Mouse (Mus musculus): ENCODE measurements around the gene Gm16181. TPM values are rescaled to one million over a fixed set of nuclear protein-coding genes. Genes with fewer than 3 reads are reported as not detected.

Gm16181 gene
- not detected in 2 replicates for polyA plus RNA-seq (2015; fragmentation: Nextera tagmentation; extraction: Ambion mirVana)

DNA sequence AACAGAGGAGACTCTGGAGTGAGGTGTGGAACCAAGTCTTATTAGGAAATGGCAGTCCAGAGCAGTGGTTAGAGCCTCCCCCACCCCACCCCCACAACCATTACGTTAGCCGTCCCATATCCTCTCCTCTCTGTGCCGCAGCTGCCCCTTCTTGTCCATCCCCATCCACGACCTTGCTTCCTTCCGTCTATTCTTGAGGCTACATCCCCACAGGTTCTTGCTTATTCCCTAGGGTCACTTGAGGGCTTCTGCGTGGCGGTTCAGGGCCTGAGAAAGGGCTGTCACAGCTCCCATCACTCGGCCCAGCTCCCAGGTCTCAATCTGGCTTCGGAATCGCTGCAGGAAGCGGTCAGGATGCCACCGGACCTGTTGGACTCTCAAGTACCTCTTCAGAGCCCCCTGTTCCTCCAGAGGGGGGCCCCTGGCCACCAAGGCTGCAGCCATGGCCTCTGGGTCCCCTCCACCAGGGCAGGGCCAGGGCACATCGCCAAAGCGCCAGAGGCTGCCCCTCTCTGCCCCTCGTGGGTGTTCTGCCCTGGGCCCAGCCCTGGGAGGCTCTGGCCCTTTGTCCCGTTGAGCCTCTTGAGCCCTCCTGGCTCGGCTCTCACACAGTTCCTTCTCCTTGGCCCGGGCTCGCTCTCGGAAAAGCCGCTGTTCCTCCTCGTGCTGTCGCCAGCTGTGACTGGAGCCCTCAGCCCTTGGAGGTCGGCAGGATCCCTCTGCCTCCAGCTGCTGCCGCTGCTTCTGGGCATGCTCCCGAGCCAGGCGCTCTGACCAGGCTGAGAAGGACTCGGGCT is at the start of gene Gm16181:
Gm16181 (plus strand) TSS at position 679 of the 797 bp plus-strand sequence.
- no peak for ATAC-seq (ENCODE audit: extremely low read depth, insufficient number of reproducible peaks, low FRiP score, low TSS enrichment)
- no peaks in the 10 kb centered on the region for H3K27me3 ChIP-seq (replicated peaks)
- peak within 1 kb of the TSS; percentile 72 for H3K27ac ChIP-seq (replicated peaks)
- peaks cover 38% of the 10 kb centered on the region for H3K36me3 ChIP-seq
- peaks cover 34% of the 10 kb centered on the region for H3K4me1 ChIP-seq
- no peaks in the 10 kb centered on the region for H3K9me3 ChIP-seq
- WGBS, result 69% methylated on average over 28 of the region's 28 CpGs
- no peak within 1 kb of the TSS for H3K4me3 ChIP-seq
- no peak within 1 kb of the TSS for H3K4me2 ChIP-seq
- H3K9ac ChIP-seq, result peak within 1 kb of the TSS; percentile 8; the same call in 1 of the 2 replicates

DNA sequence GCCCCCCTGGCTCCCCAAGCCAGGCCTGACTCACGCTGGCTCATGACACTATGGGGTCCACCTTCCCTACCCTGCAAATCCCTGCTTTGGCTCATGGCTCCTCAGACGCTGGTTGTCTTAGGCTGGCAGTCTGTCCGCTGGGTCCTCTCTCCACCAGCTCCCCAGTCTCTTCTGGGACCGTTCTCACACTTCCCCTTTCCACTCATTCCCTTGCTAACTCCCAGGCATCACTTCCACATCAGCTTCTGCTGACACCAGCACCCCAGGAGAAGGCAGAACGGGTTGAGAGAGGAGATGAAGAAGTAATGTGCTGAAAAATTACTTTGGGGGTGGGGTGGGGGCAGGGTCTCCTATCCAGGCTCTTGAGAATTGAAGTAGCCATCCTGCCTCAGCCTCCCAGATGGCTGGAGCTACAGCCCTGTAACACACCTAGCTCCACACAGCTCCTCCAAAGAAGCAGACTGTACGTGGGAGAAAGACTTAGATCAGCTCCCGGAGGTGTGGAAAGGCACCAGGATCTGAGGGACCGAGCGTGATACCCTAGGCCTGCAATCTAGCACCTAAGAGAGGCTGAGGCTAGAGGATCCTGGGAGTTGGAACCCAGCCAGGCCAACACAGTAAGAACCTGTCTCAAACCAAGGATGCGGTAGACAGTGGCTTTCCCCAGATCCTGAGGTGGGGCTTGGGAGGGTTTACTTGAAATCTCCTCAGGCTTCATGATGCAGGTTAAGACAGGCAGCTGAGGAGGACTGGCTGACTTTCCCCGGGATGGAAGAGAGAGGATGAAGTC is 48.0 kb upstream of the Gm16181 start:
- Histone ChIP-seq H3K9me3 (no peaks in the 10 kb centered on the region), H3K36me3 (no peaks in the 10 kb centered on the region), H3K27me3 (replicated peaks) (peaks cover 4% of the 10 kb centered on the region; the same call in 1 of the 2 replicates), H3K4me1 (0 out of 2 replicates have a peak, but pooled peaks cover 4% of the 10 kb centered on the region), H3K4me3 (no peak overlapping the region), H3K27ac (replicated peaks) (no peak overlapping the region), H3K4me2 (no peak overlapping the region), H3K9ac (no peak overlapping the region)
- no peak for ATAC-seq (ENCODE audit: extremely low read depth, insufficient number of reproducible peaks, low FRiP score, low TSS enrichment)
- WGBS, result 52% methylated on average over 11 of the region's 11 CpGs

DNA sequence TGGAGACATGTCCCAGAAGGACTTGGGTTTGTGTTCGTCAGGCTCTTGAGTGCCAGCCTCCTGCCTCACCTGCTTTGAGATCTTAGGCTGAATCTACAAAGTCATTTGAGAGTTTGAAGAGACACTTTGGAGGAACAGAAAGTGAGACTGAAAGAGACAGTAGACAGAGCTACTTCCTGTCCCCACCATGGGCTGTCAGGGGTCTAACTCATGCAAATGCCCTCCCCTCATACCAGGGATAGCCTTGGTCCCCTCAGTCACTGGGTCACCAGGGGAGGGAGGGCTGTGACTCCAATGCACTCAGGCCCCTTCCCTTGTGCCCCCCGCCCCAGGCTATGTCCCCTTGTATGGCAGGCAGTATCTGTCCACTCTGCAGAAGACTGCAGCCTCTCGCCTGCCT is 47.3 kb upstream of the Gm16181 start:
- Histone ChIP-seq H3K4me2 (no peak overlapping the region), H3K4me1 (0 out of 2 replicates have a peak, but pooled peaks cover 4% of the 10 kb centered on the region), H3K9ac (no peak overlapping the region), H3K9me3 (no peaks in the 10 kb centered on the region), H3K36me3 (no peaks in the 10 kb centered on the region), H3K27ac (replicated peaks) (no peak overlapping the region), H3K4me3 (no peak overlapping the region), H3K27me3 (replicated peaks) (peaks cover 4% of the 10 kb centered on the region; the same call in 1 of the 2 replicates)
- WGBS, result 57% methylated on average over 3 of the region's 3 CpGs
- ATAC-seq (ENCODE audit: extremely low read depth, insufficient number of reproducible peaks, low FRiP score, low TSS enrichment), result no peak

DNA sequence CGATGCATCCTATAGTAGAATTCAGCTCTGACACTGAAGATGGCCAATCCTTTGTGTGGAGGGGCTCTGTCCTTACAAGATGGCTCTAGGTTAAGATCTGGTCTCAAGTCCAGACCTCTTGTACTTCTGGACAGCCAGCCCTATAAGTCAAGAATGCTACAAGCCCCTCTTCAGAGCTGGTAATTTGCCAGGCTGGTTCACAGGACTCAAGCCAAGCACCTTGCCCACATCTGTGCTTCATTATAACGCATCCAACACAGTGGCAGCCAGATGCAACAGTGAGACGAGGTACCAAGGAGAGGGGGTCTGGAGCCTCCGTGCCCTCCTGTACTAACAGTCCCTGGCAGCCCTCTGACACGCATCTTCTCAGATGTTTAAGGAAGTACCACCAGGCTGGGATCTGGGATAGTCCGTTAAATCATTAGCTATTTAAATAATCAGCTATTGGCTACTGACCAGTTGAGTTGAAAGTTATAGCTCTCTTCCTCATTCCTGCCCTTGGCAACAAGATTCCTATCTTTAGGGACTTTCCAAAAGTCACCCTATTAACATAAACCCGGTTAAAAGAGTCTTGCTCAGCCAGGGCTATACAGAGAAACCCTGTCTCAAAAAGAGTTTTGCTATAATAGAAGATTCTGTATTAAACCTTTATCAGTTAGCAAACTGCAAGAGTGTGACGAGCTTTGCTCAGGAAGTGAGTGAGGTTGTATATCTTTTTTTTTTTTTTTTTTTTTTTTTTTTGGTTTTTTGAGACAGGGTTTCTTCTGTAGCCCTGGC is 46.2 kb upstream of the Gm16181 start:
- Histone ChIP-seq H3K27ac (replicated peaks) (no peak overlapping the region), H3K36me3 (no peaks in the 10 kb centered on the region), H3K4me3 (no peak overlapping the region), H3K4me1 (0 out of 2 replicates have a peak, but pooled peaks cover 4% of the 10 kb centered on the region), H3K4me2 (no peak overlapping the region), H3K9me3 (no peaks in the 10 kb centered on the region), H3K9ac (no peak overlapping the region), H3K27me3 (replicated peaks) (peaks cover 4% of the 10 kb centered on the region; the same call in 1 of the 2 replicates)
- WGBS, result 59% methylated on average over 8 of the region's 8 CpGs
- ATAC-seq (ENCODE audit: extremely low read depth, insufficient number of reproducible peaks, low FRiP score, low TSS enrichment), result no peak

DNA sequence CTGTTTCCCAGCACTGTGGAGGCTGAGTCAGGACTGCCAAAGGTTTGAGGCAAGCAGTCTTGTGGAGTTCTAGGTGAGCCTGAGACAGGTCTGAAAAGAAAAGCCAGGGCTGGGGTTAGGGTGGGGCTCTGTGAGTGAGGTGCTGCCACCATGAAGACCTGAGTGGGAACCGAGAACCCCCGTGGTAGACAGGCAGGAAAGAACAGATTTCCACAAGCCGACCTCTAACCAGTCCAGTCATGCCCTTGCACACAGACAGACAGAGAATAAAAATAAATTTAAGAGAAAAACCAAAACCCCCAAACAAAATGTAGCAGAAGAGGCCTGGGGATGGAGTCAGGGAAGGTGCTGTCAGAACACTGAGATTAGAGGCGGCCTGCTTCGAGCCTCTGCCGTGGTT is 45.3 kb upstream of the Gm16181 start:
- Histone ChIP-seq H3K36me3 (no peaks in the 10 kb centered on the region), H3K27ac (replicated peaks) (no peak overlapping the region), H3K27me3 (replicated peaks) (peaks cover 8% of the 10 kb centered on the region; the same call in 1 of the 2 replicates), H3K4me3 (no peak overlapping the region), H3K9me3 (no peaks in the 10 kb centered on the region), H3K4me1 (0 out of 2 replicates have a peak, but pooled peaks cover 4% of the 10 kb centered on the region), H3K4me2 (no peak overlapping the region), H3K9ac (no peak overlapping the region)
- 68% methylated on average over 6 of the region's 6 CpGs for WGBS
- ATAC-seq (ENCODE audit: extremely low read depth, insufficient number of reproducible peaks, low FRiP score, low TSS enrichment), result no peak

DNA sequence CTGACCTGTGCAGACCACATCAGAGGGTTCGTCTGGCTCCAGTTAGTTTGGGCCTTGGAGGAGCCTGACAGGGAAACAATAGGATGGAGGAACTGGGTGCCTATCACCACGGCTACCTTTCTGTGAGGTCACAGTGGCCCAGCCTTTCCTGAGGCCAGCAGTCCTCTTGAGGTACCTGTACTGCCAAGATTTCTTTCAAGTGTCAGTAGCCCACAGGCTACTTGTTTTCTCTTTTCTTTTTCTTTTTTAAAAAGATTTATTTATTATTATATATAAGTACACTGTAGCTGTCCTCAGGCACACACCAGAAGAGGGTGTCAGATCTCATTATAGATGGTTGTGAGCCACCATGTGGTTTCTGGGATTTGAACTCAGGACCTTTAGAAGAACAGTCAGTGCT is 44.7 kb upstream of the Gm16181 start, which contains the start of gene Aif1:
Aif1 (minus strand) TSS at position 101 of the 400 bp plus-strand sequence.
- H3K36me3 ChIP-seq, result no peaks in the 10 kb centered on the region
- no peak within 1 kb of the TSS for H3K9ac ChIP-seq
- H3K4me2 ChIP-seq, result no peak within 1 kb of the TSS
- H3K27me3 ChIP-seq (replicated peaks), result peaks cover 8% of the 10 kb centered on the region; the same call in 1 of the 2 replicates
- H3K27ac ChIP-seq (replicated peaks), result no peak within 1 kb of the TSS
- 0 out of 2 replicates have a peak, but pooled peaks cover 1% of the 10 kb centered on the region for H3K4me1 ChIP-seq
- no peak within 1 kb of the TSS for H3K4me3 ChIP-seq
- 57% methylated on average over 2 of the region's 2 CpGs for WGBS
- no peak for ATAC-seq (ENCODE audit: extremely low read depth, insufficient number of reproducible peaks, low FRiP score, low TSS enrichment)
- no peaks in the 10 kb centered on the region for H3K9me3 ChIP-seq

DNA sequence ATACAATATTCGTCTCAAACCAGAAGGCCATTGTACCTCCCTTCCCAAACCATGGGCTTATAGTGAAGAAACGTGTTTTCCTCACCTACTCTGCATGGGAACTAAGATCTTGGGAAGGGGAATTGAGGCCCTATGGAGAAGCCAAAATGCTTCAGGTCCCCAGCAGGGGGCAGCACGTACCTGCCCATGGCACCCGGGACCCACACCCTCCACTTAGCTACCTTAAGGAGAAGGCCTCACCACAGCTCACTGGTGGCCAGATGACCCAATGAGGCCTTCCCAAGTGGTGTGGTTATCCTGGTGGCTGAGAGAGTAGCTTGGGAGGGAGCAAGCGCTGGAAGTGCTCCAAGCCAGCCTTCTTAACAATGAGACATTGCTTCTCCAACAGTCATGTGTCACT is 42.1 kb upstream of the Gm16181 start:
- no peak overlapping the region for H3K9ac ChIP-seq
- no peak overlapping the region for H3K27ac ChIP-seq (replicated peaks)
- peaks cover 8% of the 10 kb centered on the region; the same call in 1 of the 2 replicates for H3K27me3 ChIP-seq (replicated peaks)
- 8% methylated on average over 5 of the region's 5 CpGs for WGBS
- H3K36me3 ChIP-seq, result no peaks in the 10 kb centered on the region
- no peaks in the 10 kb centered on the region for H3K4me1 ChIP-seq
- no peaks in the 10 kb centered on the region for H3K9me3 ChIP-seq
- no peak for ATAC-seq (ENCODE audit: extremely low read depth, insufficient number of reproducible peaks, low FRiP score, low TSS enrichment)
- H3K4me2 ChIP-seq, result no peak overlapping the region
- H3K4me3 ChIP-seq, result no peak overlapping the region

DNA sequence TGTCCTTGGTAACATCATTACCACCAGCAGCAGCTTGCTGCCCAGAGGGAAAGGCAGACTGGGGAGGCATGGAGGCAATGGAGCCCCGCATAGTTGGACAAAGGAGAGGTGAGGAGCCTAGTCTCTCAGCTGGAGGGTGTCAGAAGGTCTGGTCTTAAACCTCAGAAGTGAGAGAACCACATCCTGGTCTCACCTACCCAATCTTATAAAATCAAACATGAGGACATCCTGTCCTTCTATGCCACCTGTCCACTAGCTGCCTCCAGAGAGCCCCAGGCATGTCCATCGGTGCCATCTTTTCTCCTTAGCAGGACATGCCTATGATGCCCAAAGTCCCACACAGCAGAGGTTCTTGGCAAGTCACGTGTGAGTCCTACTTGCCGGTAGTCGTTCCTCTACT is 40.5 kb upstream of the Gm16181 start:
- Histone ChIP-seq H3K4me1 (no peaks in the 10 kb centered on the region), H3K4me2 (no peak overlapping the region), H3K9ac (no peak overlapping the region), H3K27ac (replicated peaks) (no peak overlapping the region), H3K36me3 (no peaks in the 10 kb centered on the region), H3K4me3 (no peak overlapping the region), H3K9me3 (no peaks in the 10 kb centered on the region), H3K27me3 (replicated peaks) (peaks cover 8% of the 10 kb centered on the region; the same call in 1 of the 2 replicates)
- no peak for ATAC-seq (ENCODE audit: extremely low read depth, insufficient number of reproducible peaks, low FRiP score, low TSS enrichment)
- WGBS, result 81% methylated on average over 5 of the region's 5 CpGs

DNA sequence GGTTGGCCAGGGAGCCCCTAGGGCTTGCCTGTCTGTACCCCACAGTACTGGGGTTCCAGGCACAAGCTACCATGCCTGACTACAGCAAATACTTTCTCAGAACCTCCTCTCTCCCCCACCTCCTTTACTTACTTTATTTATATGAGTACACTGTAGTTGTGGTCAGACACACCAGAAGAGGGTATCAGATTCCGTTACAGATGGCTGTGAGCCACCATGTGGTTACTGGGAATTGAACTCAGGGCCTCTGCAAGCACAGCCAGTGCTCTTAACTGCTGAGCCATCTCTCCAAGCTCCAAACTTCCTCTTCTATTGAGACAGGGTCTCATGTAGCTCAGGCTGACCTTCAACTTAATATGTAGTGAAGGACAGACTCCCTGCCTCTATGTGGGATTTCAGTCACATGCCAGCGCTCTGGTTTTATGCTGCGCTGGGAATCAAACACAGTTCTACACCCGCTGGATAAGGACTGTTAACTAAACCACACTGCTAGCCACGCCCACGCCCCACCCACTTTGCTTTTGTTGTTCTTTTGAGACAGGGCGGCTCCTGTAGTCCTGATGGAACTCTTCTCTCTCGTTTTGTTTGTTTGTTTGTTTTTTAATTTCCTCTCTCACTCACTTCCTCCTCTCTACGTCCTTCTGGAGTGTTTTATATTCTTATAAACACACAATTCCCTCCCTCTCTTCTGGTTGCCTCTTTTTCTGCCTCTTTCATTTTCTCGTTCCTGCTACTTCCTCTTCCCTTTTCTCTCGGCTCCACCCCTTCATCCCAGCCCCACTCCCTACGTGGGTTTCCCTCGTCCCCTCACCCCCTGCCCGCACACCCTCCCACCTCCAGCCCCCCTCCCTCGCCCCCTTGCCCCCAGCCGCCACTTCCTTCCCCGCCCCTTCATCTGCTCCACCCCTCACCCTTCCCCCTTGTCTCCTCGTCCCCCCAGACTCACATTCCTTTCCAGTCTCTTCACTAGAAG is 34.7 kb upstream of the Gm16181 start:
- Histone ChIP-seq H3K36me3 (no peaks in the 10 kb centered on the region), H3K27ac (replicated peaks) (peak overlapping the region; percentile 58), H3K4me3 (peak overlapping the region; percentile 56), H3K9ac (peak overlapping the region; percentile 66), H3K27me3 (replicated peaks) (peaks cover 4% of the 10 kb centered on the region; the same call in 1 of the 2 replicates), H3K4me2 (peak overlapping the region; percentile 68), H3K4me1 (peaks cover 5% of the 10 kb centered on the region), H3K9me3 (no peaks in the 10 kb centered on the region)
- ATAC-seq (ENCODE audit: extremely low read depth, insufficient number of reproducible peaks, low FRiP score, low TSS enrichment), result peak; percentile 64; the same call in 1 of the 2 replicates
- 2% methylated on average over 18 of the region's 18 CpGs for WGBS

DNA sequence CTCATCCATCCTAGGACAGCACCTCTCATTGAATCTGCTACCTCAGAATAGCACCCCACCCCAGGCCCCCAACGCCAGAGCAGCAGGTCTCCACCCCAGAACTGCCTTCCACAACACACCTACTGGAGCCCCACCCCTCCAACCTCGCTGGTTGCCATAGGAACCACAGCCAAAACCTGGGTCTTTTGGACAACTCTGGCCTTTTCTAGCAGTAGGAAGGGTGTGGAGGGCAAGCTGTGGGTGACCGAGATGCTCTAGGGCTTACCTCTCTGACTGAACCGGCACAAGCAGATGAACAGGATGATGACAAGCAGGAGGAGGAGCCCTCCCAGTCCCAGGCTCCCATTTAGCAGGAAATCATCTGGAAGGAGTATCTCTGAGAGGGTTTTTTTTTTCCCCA is 34.0 kb upstream of the Gm16181 start:
- H3K27ac ChIP-seq (replicated peaks), result peak overlapping the region; percentile 58
- H3K4me3 ChIP-seq, result peak overlapping the region; percentile 56
- under 1% methylated on average over 4 of the region's 4 CpGs for WGBS
- peak overlapping the region; percentile 68 for H3K4me2 ChIP-seq
- 0 out of 2 replicates have a peak, but pooled peaks have one; percentile 21 for ATAC-seq (ENCODE audit: extremely low read depth, insufficient number of reproducible peaks, low FRiP score, low TSS enrichment)
- H3K9ac ChIP-seq, result peak overlapping the region; percentile 66; the same call in 1 of the 2 replicates
- H3K36me3 ChIP-seq, result no peaks in the 10 kb centered on the region
- H3K27me3 ChIP-seq (replicated peaks), result peaks cover 4% of the 10 kb centered on the region; the same call in 1 of the 2 replicates
- H3K4me1 ChIP-seq, result peaks cover 5% of the 10 kb centered on the region
- H3K9me3 ChIP-seq, result no peaks in the 10 kb centered on the region

Measured in heart, embryonic 13.5 days (tissue).